Mouse (Mus musculus) cerebellum, postnatal 36 days (tissue): ENCODE data around the gene Spink8.
A peak's percentile ranks its signal among the peaks of the same experiment; 100 is the strongest.

Experiments
- DNase-seq, 2 experiments: peaks; one replicate each; pipeline ENCODE4 v3.0.0; 2021 to 2022; ENCODE audit warnings: mixed read lengths in 2 of 2

Spink8 gene

DNA sequence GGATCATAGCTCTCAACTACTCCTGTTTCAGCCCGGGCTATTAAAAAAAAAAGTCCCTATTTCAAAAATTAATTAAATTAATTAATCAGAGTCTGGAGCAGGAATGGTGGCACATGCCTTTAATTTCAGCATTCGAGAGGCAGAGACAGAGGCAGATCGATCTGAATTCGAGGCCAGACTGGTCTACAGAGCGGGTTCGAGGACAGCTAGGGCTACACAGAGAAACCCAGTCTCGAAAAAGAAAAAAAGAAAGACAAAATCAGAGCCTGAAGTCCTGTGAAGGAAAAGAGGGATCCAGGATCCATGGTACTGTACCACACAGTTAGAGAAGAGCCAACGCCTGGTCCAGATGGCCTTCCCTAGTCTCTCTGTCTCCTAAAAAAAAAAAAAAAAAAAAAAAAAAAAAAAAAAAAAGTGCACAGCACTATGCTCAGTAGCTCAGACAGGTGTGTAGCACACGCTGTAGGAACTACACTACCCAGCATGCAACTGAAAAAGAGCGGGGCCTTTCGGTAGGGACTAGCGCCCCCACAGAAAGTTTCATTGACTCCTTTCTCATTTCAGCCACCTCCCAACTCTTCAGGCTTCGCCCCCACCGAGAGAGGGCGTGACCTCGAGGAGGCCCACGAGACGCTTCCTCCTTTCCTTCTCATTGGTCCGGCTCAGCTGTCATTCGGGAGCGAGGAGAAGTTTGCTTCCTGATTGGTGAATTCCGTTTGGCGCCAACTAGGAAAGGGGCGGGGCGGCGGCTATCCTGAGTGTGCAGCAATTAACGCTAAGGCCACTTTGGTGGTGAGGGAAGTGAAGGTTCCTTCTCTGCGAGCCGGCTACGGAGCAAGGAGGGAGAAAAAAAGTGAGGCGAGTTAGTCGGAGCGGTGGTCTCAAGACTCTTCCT is 63.0 kb downstream of the Spink8 start, which contains the start of gene Cdc25a:
Gene Cdc25a, plus strand, starts transcription at position 783 of the 895 bp plus-strand sequence.
- DNase-seq, result peak; percentile 97 to 98

DNA sequence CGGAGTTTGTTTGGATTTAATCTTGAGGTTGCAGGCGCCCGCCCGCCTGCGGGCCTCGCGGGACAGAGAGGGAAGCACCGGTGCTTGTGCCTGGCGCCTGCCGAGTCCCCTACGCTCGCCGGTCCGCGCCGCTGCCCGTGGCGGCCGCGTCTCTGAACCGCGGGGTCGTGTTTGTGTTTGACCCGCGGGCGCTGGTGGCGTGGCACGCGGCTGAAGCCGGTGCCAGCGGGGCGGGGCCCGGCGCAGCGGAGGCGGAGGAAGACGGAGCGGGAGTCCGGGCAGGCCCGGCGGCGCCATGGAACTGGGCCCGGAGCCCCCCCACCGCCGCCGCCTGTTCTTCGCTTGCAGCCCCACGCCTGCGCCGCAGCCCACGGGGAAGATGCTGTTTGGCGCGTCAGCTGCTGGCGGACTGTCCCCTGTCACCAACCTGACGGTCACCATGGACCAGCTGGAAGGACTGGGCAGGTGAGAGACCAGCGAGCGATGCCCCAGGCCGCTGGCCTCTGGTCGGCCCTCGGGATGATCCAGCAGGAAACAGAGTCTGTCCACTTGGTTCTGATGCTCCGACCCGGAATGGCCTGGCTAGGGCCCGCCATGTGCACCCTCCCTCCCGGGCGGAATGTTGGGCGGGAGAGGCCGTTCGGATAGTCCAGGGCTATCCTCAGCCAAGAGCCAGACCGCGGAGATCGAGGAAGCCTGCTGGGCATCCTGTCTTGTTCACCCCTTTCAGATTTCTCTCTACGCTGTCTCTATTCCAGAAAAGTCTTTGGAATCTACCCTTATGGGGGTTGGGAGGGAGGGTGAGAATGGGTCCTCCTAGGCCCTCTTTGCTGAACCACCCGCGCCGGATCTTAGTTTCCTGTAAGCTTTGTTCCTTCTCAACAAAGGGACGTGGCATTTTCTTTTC is 63.9 kb downstream of the Spink8 start:
- DNase-seq, result peak; percentile 68 to 80
